Mouse (Mus musculus) bone marrow, adult 2 months (tissue): ENCODE data around the gene Gm17087.

ENCODE experiments used
- CTCF ChIP-seq: fragments of 200-500 bp; IDR thresholded peaks from 2 replicates; pipeline ENCODE4 v1.5.1; 2011; ENCODE audit warnings: low read length, control low read depth; ENCODE audit not compliant: control insufficient read depth, insufficient read depth
- POLR2A ChIP-seq: fragments of 200-500 bp; IDR thresholded peaks from 2 replicates; pipeline ENCODE4 v1.6.1; 2011; ENCODE audit warnings: low read depth, mild to moderate bottlenecking, control low read depth, low read length, borderline replicate concordance; ENCODE audit not compliant: control insufficient read depth

DNA sequence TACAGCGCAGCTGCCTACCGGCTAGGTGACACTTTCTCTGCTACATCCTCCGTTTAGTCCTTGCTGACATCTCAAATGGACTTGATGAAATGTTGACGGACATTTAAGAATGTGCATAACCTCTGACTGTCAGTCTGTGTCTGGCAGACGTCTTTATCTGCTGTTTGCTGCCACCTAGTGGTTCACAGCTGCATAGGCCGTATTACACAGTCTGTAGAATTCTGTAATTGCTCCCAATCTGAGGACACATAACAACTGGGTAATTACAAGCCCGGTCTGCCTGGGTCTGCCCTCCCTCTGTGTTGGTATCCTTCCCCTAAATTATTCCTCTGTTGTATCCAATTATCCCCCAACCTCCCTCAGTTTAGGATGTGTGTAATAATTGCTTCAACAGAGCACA, 31.0 kb upstream of the Gm17087 start:
- TF ChIP-seq POLR2A (no peak), CTCF (peak; percentile 56)
